Mouse (Mus musculus): ENCODE measurements at regions not wholly inside any gene's neighbourhood (a gene's known extent, or its start where the extent isn't known, plus 50 kb on each side); places are given as distances from the start of the nearest gene placed in this dataset.

DNA sequence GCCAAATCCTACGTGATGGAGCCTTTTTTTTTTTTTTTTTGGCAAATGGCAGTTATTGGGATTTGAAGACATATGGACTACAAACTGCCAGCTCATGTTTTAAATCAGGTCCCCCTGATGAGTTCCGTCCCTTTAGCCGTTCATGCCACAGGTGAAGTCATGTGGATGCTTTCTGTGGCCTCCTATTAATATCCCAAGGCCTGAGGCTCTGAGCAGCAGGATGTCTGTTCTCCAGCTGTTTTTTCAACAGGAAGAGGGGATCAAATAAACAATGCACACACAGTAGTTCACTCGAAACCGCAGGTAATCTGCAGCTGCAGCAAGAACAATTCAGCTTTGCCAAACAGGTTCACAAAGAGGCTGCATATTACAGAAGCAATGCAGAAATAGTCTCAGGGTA, 112.1 kb downstream of the Dusp6 start:
- Histone ChIP-seq H3K4me3 (ENCODE audit: control insufficient read depth, low read depth, low read length) (no peak overlapping the region), H3K27ac (ENCODE audit: control insufficient read depth, insufficient read depth, low read depth, low read length) (no peak overlapping the region), H3K4me1 (ENCODE audit: control insufficient read depth, insufficient read depth, low read length) (no peaks in the 10 kb centered on the region), H3K27me3 (ENCODE audit: control insufficient read depth, insufficient read depth, low read length) (no peaks in the 10 kb centered on the region), H3K36me3 (ENCODE audit: control insufficient read depth, insufficient read depth, low read length) (no peaks in the 10 kb centered on the region)
- TF ChIP-seq CTCF (IDR thresholded peaks at IDR 0.05; ENCODE audit: control insufficient read depth, insufficient read depth, insufficient replicate concordance, low read depth, low read length) (no peak), POLR2A (IDR thresholded peaks at IDR 0.05; ENCODE audit: control insufficient read depth, low read depth, low read length) (no peak)

- Histone ChIP-seq H3K27me3 (ENCODE audit: control insufficient read depth, insufficient read depth, low read length) (no peaks in the 10 kb centered on the region), H3K4me1 (ENCODE audit: control insufficient read depth, insufficient read depth, low read length) (no peaks in the 10 kb centered on the region), H3K36me3 (ENCODE audit: control insufficient read depth, insufficient read depth, low read length) (no peaks in the 10 kb centered on the region), H3K4me3 (ENCODE audit: control insufficient read depth, low read depth, low read length) (no peak overlapping the region), H3K27ac (ENCODE audit: control insufficient read depth, insufficient read depth, low read depth, low read length) (no peak overlapping the region)
- TF ChIP-seq CTCF (IDR thresholded peaks at IDR 0.05; ENCODE audit: control insufficient read depth, insufficient read depth, insufficient replicate concordance, low read depth, low read length) (no peak), POLR2A (IDR thresholded peaks at IDR 0.05; ENCODE audit: control insufficient read depth, low read depth, low read length) (no peak)
Measured at GRCm38 (mm10) chr10:99376430-99376829, 113.4 kb downstream of the Dusp6 start.

- Histone ChIP-seq H3K36me3 (ENCODE audit: control insufficient read depth, insufficient read depth, low read length) (no peaks in the 10 kb centered on the region), H3K27me3 (ENCODE audit: control insufficient read depth, insufficient read depth, low read length) (no peaks in the 10 kb centered on the region), H3K4me3 (ENCODE audit: control insufficient read depth, low read depth, low read length) (no peak overlapping the region), H3K4me1 (ENCODE audit: control insufficient read depth, insufficient read depth, low read length) (no peaks in the 10 kb centered on the region), H3K27ac (ENCODE audit: control insufficient read depth, insufficient read depth, low read depth, low read length) (no peak overlapping the region)
- TF ChIP-seq POLR2A (IDR thresholded peaks at IDR 0.05; ENCODE audit: control insufficient read depth, low read depth, low read length) (no peak), CTCF (IDR thresholded peaks at IDR 0.05; ENCODE audit: control insufficient read depth, insufficient read depth, insufficient replicate concordance, low read depth, low read length) (no peak)
Measured at GRCm38 (mm10) chr10:99377548-99377947, 114.5 kb downstream of the Dusp6 start.

DNA sequence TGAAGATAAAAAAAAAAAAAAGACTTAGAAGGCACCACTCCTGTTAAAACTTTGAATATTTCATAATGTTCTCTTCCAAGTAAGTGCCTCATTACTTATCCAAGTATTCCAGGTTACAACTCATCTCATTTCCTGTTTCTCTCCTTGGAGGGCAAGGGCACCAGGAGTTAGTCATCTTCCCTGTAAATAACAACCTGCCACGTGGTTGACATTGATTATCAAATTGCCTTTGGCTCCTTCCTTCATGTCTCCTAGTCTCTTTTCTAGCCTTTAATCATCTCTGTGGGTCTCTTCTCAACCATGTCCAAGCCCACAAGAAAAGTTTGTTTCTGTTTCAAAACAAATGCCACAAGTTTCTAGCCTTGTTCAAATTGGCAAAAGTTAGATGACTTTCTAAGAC, 116.1 kb downstream of the Dusp6 start:
- Histone ChIP-seq H3K27ac (ENCODE audit: control insufficient read depth, insufficient read depth, low read depth, low read length) (no peak overlapping the region), H3K27me3 (ENCODE audit: control insufficient read depth, insufficient read depth, low read length) (no peaks in the 10 kb centered on the region), H3K4me1 (ENCODE audit: control insufficient read depth, insufficient read depth, low read length) (no peaks in the 10 kb centered on the region), H3K36me3 (ENCODE audit: control insufficient read depth, insufficient read depth, low read length) (no peaks in the 10 kb centered on the region), H3K4me3 (ENCODE audit: control insufficient read depth, low read depth, low read length) (no peak overlapping the region)
- TF ChIP-seq CTCF (IDR thresholded peaks at IDR 0.05; ENCODE audit: control insufficient read depth, insufficient read depth, insufficient replicate concordance, low read depth, low read length) (no peak), POLR2A (IDR thresholded peaks at IDR 0.05; ENCODE audit: control insufficient read depth, low read depth, low read length) (no peak)

- Histone ChIP-seq H3K4me1 (ENCODE audit: control insufficient read depth, insufficient read depth, low read length) (no peaks in the 10 kb centered on the region), H3K27me3 (ENCODE audit: control insufficient read depth, insufficient read depth, low read length) (no peaks in the 10 kb centered on the region), H3K4me3 (ENCODE audit: control insufficient read depth, low read depth, low read length) (no peak overlapping the region), H3K36me3 (ENCODE audit: control insufficient read depth, insufficient read depth, low read length) (no peaks in the 10 kb centered on the region), H3K27ac (ENCODE audit: control insufficient read depth, insufficient read depth, low read depth, low read length) (no peak overlapping the region)
- TF ChIP-seq CTCF (IDR thresholded peaks at IDR 0.05; ENCODE audit: control insufficient read depth, insufficient read depth, insufficient replicate concordance, low read depth, low read length) (no peak), POLR2A (IDR thresholded peaks at IDR 0.05; ENCODE audit: control insufficient read depth, low read depth, low read length) (no peak)
Measured at GRCm38 (mm10) chr10:99380170-99380569, 117.1 kb downstream of the Dusp6 start.

DNA sequence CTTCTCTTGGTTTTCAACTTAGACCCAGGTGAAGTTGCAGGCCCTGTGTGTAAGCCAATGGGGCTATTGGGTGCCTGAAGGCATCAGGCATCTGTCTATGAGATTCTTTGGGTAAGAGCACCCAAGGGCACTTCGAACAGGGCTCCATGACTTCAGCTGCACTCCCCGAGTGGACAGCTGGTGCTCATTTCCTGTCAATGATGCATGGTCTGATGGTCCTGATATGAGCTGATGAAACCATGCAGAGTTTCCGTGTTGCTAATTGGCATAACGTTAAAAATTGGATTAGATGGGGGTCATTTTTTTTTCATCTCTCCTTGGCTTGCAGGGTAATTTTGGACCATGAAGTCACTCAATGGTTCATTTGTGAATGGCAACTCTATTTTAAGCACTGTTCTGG, 120.0 kb downstream of the Dusp6 start:
- Histone ChIP-seq H3K27ac (ENCODE audit: control insufficient read depth, insufficient read depth, low read depth, low read length) (no peak overlapping the region), H3K27me3 (ENCODE audit: control insufficient read depth, insufficient read depth, low read length) (no peaks in the 10 kb centered on the region), H3K4me1 (ENCODE audit: control insufficient read depth, insufficient read depth, low read length) (no peaks in the 10 kb centered on the region), H3K36me3 (ENCODE audit: control insufficient read depth, insufficient read depth, low read length) (no peaks in the 10 kb centered on the region), H3K4me3 (ENCODE audit: control insufficient read depth, low read depth, low read length) (no peak overlapping the region)
- TF ChIP-seq CTCF (IDR thresholded peaks at IDR 0.05; ENCODE audit: control insufficient read depth, insufficient read depth, insufficient replicate concordance, low read depth, low read length) = no peak
- no peak for TF ChIP-seq POLR2A (IDR thresholded peaks at IDR 0.05; ENCODE audit: control insufficient read depth, low read depth, low read length)

GRCm38 (mm10) chr10:99384366-99384765, 121.3 kb downstream of the Dusp6 start:
- H3K4me1 ChIP-seq (ENCODE audit: control insufficient read depth, insufficient read depth, low read length) = peaks cover 3% of the 10 kb centered on the region; the same call in 1 of the 2 replicates
- no peaks in the 10 kb centered on the region for H3K27me3 ChIP-seq (ENCODE audit: control insufficient read depth, insufficient read depth, low read length)
- H3K27ac ChIP-seq (ENCODE audit: control insufficient read depth, insufficient read depth, low read depth, low read length) = no peak overlapping the region
- TF ChIP-seq CTCF (IDR thresholded peaks at IDR 0.05; ENCODE audit: control insufficient read depth, insufficient read depth, insufficient replicate concordance, low read depth, low read length) = no peak
- no peak for TF ChIP-seq POLR2A (IDR thresholded peaks at IDR 0.05; ENCODE audit: control insufficient read depth, low read depth, low read length)
- H3K36me3 ChIP-seq (ENCODE audit: control insufficient read depth, insufficient read depth, low read length) = no peaks in the 10 kb centered on the region
- H3K4me3 ChIP-seq (ENCODE audit: control insufficient read depth, low read depth, low read length) = no peak overlapping the region

- Histone ChIP-seq H3K4me3 (ENCODE audit: control insufficient read depth, low read depth, low read length) (no peak overlapping the region), H3K27ac (ENCODE audit: control insufficient read depth, insufficient read depth, low read depth, low read length) (no peak overlapping the region), H3K27me3 (ENCODE audit: control insufficient read depth, insufficient read depth, low read length) (no peaks in the 10 kb centered on the region), H3K4me1 (ENCODE audit: control insufficient read depth, insufficient read depth, low read length) (peaks cover 3% of the 10 kb centered on the region; the same call in 1 of the 2 replicates), H3K36me3 (ENCODE audit: control insufficient read depth, insufficient read depth, low read length) (no peaks in the 10 kb centered on the region)
- no peak for TF ChIP-seq POLR2A (IDR thresholded peaks at IDR 0.05; ENCODE audit: control insufficient read depth, low read depth, low read length)
- TF ChIP-seq CTCF (IDR thresholded peaks at IDR 0.05; ENCODE audit: control insufficient read depth, insufficient read depth, insufficient replicate concordance, low read depth, low read length) = no peak
Measured at GRCm38 (mm10) chr10:99384851-99385250, 121.8 kb downstream of the Dusp6 start.
